Mouse (Mus musculus) liver, postnatal 0 days (tissue): ENCODE results near the gene Padi4. TPM values are rescaled to one million over a fixed set of nuclear protein-coding genes. Genes with fewer than 3 reads are reported as not detected.

Experiments used
- ATAC-seq: fragments of 200-750 bp; cut with Nextera tagmentation; 2 replicates; pipeline ENCODE4 v1.8.0; 2017; ENCODE audit warnings: mild to moderate bottlenecking, moderate library complexity
- DNase-seq: peaks from one replicate; pipeline ENCODE4 v3.0.0-alpha.2; 2016
- H3K27ac ChIP-seq: fragments of 300-500 bp; sonication (generic); 2 replicates; pipeline ENCODE4 v1.5.1; 2014; ENCODE audit warnings: antibody characterized with exemption, moderate library complexity, mild to moderate bottlenecking, low read depth
- H3K27me3 ChIP-seq: fragments of 300-500 bp; sonication (generic); 2 replicates; pipeline ENCODE4 v1.6.1; 2014; ENCODE audit warnings: low read length, control low read depth, mixed read lengths; ENCODE audit not compliant: insufficient read depth
- H3K36me3 ChIP-seq: fragments of 300-500 bp; sonication (generic); replicated peaks from 2 replicates; pipeline ENCODE4 v1.6.1; 2014; ENCODE audit warnings: mild to moderate bottlenecking, control low read depth, low read length, moderate library complexity, mixed read lengths; ENCODE audit not compliant: insufficient read depth
- H3K4me1 ChIP-seq: fragments of 300-500 bp; sonication (generic); 2 replicates; pipeline ENCODE4 v1.6.1; 2014; ENCODE audit warnings: antibody characterized with exemption, mild to moderate bottlenecking, control low read depth; ENCODE audit not compliant: insufficient read depth
- H3K4me2 ChIP-seq: fragments of 300-500 bp; sonication (generic); 2 replicates; pipeline ENCODE4 v1.6.1; 2014; ENCODE audit warnings: low read depth, mild to moderate bottlenecking, low read length, moderate library complexity, mixed read lengths
- H3K4me3 ChIP-seq: fragments of 300-500 bp; sonication (generic); 2 replicates; pipeline ENCODE4 v1.5.1; 2014; ENCODE audit warnings: low read depth, low read length
- H3K9ac ChIP-seq: fragments of 300-500 bp; sonication (generic); replicated peaks from 2 replicates; pipeline ENCODE4 v1.6.1; 2014; ENCODE audit warnings: mild to moderate bottlenecking, moderate library complexity
- H3K9me3 ChIP-seq: fragments of 300-500 bp; sonication (generic); 2 replicates; pipeline ENCODE4 v1.6.1; 2016; ENCODE audit warnings: mild to moderate bottlenecking, control low read depth, low read length, mixed read lengths
- CTCF ChIP-seq: sonication (generic); IDR thresholded peaks from 2 replicates; pipeline ENCODE4 v1.5.1; 2016; ENCODE audit warnings: antibody characterized with exemption, low read depth
- EP300 ChIP-seq: IDR thresholded peaks from 2 replicates; pipeline ENCODE4 v1.6.1; 2016; ENCODE audit warnings: antibody characterized with exemption, low read depth, mild to moderate bottlenecking
- WGBS: fragments of 180-500 bp; shearing (Covaris S2); extraction: QIAGEN DNeasy Blood & Tissue Kit; methylation state at CpG from one replicate; pipeline ENCODE4 v1.1.7; 2014; ENCODE audit not compliant: insufficient replicate concordance; 5-methylcytosine and 5-hydroxymethylcytosine counted together
- polyA plus RNA-seq: library from polyadenylated mRNA; unstranded; fragments of >200 nt; fragmentation: Nextera tagmentation; extraction: Ambion mirVana; gene quantifications from 2 replicates; pipeline ENCODE4 v1.2.1, GENCODE M21; 2015

The Padi4 gene
- polyA plus RNA-seq, 1 experiment from 2014 or later: 4.5 TPM

GRCm38 (mm10) chr4:140755811-140756210 is 18.2 kb downstream of the Padi4 start:
- no peak for DNase-seq
- no peak overlapping the region for H3K27ac ChIP-seq
- no peak for TF ChIP-seq CTCF
- TF ChIP-seq EP300: no peak

GRCm38 (mm10) chr4:140753366-140753765 is 20.7 kb downstream of the Padi4 start:
- Histone ChIP-seq H3K9me3 (no peaks in the 10 kb centered on the region), H3K4me2 (no peak overlapping the region), H3K27me3 (no peaks in the 10 kb centered on the region), H3K27ac (no peak overlapping the region), H3K9ac (no peak overlapping the region), H3K36me3 (no peaks in the 10 kb centered on the region), H3K4me3 (no peak overlapping the region), H3K4me1 (0 out of 2 replicates have a peak, but pooled peaks cover 5% of the 10 kb centered on the region)
- ATAC-seq: no peak
- WGBS: 56% methylated on average over 7 of the region's 7 CpGs
- no peak for TF ChIP-seq CTCF
- no peak for TF ChIP-seq EP300
- DNase-seq: no peak

More at GRCm38 (mm10) chr4:140755811-140756210, 18.2 kb downstream of the Padi4 start:
- Histone ChIP-seq H3K4me3 (no peak overlapping the region), H3K9me3 (no peaks in the 10 kb centered on the region), H3K4me2 (no peak overlapping the region), H3K4me1 (no peaks in the 10 kb centered on the region), H3K27me3 (no peaks in the 10 kb centered on the region), H3K36me3 (no peaks in the 10 kb centered on the region), H3K9ac (no peak overlapping the region)
- no peak for ATAC-seq
- WGBS: 61% methylated on average over 3 of the region's 3 CpGs

- H3K9ac ChIP-seq: peak overlapping the region; percentile 26; the same call in 1 of the 2 replicates
- DNase-seq: peak; percentile 65
- no peaks in the 10 kb centered on the region for H3K27me3 ChIP-seq
- ATAC-seq: peak; percentile 69
- 6% methylated on average over 19 of the region's 19 CpGs for WGBS
- TF ChIP-seq CTCF (peak; percentile 29), EP300 (no peak)
- H3K4me3 ChIP-seq: no peak overlapping the region
- 0 out of 2 replicates have a peak, but pooled peaks cover 5% of the 10 kb centered on the region for H3K4me1 ChIP-seq
- H3K36me3 ChIP-seq: no peaks in the 10 kb centered on the region
- no peaks in the 10 kb centered on the region for H3K9me3 ChIP-seq
- H3K4me2 ChIP-seq: peak overlapping the region; percentile 57
- no peak overlapping the region for H3K27ac ChIP-seq
These were observed 23.7 kb downstream of the Padi4 start for GRCm38 (mm10) chr4:140750328-140750727.

GRCm38 (mm10) chr4:140747978-140748377 is 26.1 kb downstream of the Padi4 start:
- Histone ChIP-seq H3K27me3 (0 out of 2 replicates have a peak, but pooled peaks cover 5% of the 10 kb centered on the region), H3K9me3 (no peaks in the 10 kb centered on the region), H3K4me2 (no peak overlapping the region), H3K9ac (no peak overlapping the region), H3K27ac (no peak overlapping the region), H3K4me3 (no peak overlapping the region), H3K4me1 (0 out of 2 replicates have a peak, but pooled peaks cover 5% of the 10 kb centered on the region), H3K36me3 (no peaks in the 10 kb centered on the region)
- DNase-seq: no peak
- no peak for TF ChIP-seq EP300
- TF ChIP-seq CTCF: no peak
- 47% methylated on average over 12 of the region's 12 CpGs for WGBS
- ATAC-seq: 0 out of 2 replicates have a peak, but pooled peaks have one; percentile 22

- TF ChIP-seq CTCF: peak; percentile 80
- TF ChIP-seq EP300: no peak
- Histone ChIP-seq H3K4me1 (no peaks in the 10 kb centered on the region), H3K27me3 (0 out of 2 replicates have a peak, but pooled peaks cover 5% of the 10 kb centered on the region), H3K27ac (no peak overlapping the region), H3K4me3 (no peak overlapping the region), H3K4me2 (no peak overlapping the region), H3K9ac (no peak overlapping the region), H3K9me3 (no peaks in the 10 kb centered on the region), H3K36me3 (no peaks in the 10 kb centered on the region)
- ATAC-seq (peak; percentile 47; the same call in 1 of the 2 replicates), DNase-seq (peak; percentile 71)
- 11% methylated on average over 3 of the region's 3 CpGs for WGBS
These were observed 29.4 kb downstream of the Padi4 start for GRCm38 (mm10) chr4:140744654-140745053.

- H3K4me3 ChIP-seq: no peak overlapping the region
- H3K9ac ChIP-seq: no peak overlapping the region
- no peak overlapping the region for H3K27ac ChIP-seq
- 32% methylated on average over 4 of the region's 4 CpGs for WGBS
- no peaks in the 10 kb centered on the region for H3K9me3 ChIP-seq
- no peak overlapping the region for H3K4me2 ChIP-seq
- no peaks in the 10 kb centered on the region for H3K36me3 ChIP-seq
- H3K4me1 ChIP-seq: no peaks in the 10 kb centered on the region
- TF ChIP-seq CTCF (no peak), EP300 (no peak)
- DNase-seq (no peak), ATAC-seq (no peak)
- 0 out of 2 replicates have a peak, but pooled peaks cover 5% of the 10 kb centered on the region for H3K27me3 ChIP-seq
These were observed 30.9 kb downstream of the Padi4 start for GRCm38 (mm10) chr4:140743086-140743485.
